Mouse (Mus musculus): ENCODE results near the gene Dnase2a. TPM values are rescaled to one million over a fixed set of nuclear protein-coding genes. Genes with fewer than 3 reads are reported as not detected.

Gene Dnase2a
- polyA plus RNA-seq, 1 experiment: 9.1 TPM

DNA sequence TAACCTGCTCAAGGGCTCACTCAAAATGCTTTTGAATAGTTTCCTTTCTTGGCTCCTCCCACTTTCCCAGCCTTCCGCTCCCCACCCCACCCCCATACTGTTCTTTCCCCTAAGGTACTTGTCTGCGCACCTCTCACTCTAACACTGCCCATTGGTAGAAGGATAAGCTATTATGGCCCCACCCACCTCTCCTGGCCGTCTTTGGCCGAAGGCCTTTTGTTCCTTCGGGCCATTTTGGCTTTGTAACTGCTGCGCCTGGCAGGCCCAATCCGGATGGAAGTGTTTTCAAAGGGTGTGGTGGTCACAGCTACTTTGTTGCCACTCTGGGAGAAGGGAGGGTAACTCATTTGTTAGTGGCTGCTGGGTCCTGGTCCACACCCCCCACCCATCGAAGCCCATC, 6.9 kb downstream of the Dnase2a start:
- WGBS: 89% methylated on average over 8 of the region's 8 CpGs
- Histone ChIP-seq H3K4me3 (replicated peaks; ENCODE audit: insufficient read depth, low read depth, low read length) (no peak overlapping the region), H3K4me1 (ENCODE audit: control insufficient read depth, insufficient read depth, low read length) (peaks cover 29% of the 10 kb centered on the region), H3K27ac (ENCODE audit: insufficient read depth, low read length) (no peak overlapping the region), H3K27me3 (ENCODE audit: control insufficient read depth, insufficient read depth, low read length) (no peaks in the 10 kb centered on the region)
- TF ChIP-seq CTCF (IDR thresholded peaks at IDR 0.05; ENCODE audit: borderline replicate concordance, insufficient read depth, low read depth, low read length): no peak
- TF ChIP-seq POLR2A (IDR thresholded peaks at IDR 0.05; ENCODE audit: borderline replicate concordance, insufficient read depth, low read length): no peak
- no peak for DNase-seq

DNA sequence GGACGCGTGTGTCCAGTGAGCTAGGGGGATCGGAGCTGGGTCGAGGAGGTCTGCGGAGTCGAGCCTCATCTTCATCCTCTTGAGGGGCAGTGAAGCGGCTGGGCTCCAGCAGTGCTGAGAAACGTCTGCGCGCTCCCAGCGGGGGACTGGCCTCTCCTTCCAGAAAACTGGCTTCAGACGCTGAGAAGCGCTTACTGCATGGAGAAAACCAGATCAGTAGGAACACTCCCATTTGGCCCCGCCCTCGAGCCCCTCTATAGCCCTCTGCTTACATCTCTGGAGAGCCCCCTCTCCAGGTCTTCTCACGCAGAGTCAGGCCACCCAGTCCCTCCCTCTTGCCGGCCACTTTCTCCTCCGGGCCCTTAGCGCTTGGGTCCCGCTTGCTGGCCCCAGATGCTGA, 9.4 kb downstream of the Dnase2a start:
- Histone ChIP-seq H3K27me3 (ENCODE audit: control insufficient read depth, insufficient read depth, low read length) (no peaks in the 10 kb centered on the region), H3K27ac (ENCODE audit: insufficient read depth, low read length) (no peak overlapping the region), H3K4me1 (ENCODE audit: control insufficient read depth, insufficient read depth, low read length) (peaks cover 7% of the 10 kb centered on the region), H3K4me3 (replicated peaks; ENCODE audit: insufficient read depth, low read depth, low read length) (no peak overlapping the region)
- no peak for DNase-seq
- TF ChIP-seq POLR2A (IDR thresholded peaks at IDR 0.05; ENCODE audit: borderline replicate concordance, insufficient read depth, low read length) (no peak), CTCF (IDR thresholded peaks at IDR 0.05; ENCODE audit: borderline replicate concordance, insufficient read depth, low read depth, low read length) (no peak)
- WGBS: 32% methylated on average over 20 of the region's 20 CpGs

DNA sequence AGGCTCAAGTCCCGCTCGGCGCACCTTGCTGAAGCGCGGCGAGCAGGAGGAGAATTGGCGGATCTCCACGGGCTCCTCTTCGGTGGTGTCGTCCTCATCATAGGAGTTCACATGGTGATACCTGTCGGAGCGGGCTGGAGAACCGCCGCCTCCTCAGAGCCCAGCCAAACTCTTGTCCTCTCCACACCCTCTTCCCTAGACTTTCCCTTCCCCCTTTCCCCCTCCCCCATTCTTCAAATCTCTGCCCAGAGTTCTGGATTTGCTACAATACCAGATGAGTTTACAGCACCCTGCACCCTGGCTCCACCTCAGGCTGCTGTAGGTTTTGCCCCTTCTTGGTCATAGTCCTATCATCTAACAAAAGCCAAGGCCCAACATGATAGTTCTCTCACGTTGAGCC, 10.3 kb downstream of the Dnase2a start:
- TF ChIP-seq POLR2A (IDR thresholded peaks at IDR 0.05; ENCODE audit: borderline replicate concordance, insufficient read depth, low read length): no peak
- TF ChIP-seq CTCF (IDR thresholded peaks at IDR 0.05; ENCODE audit: borderline replicate concordance, insufficient read depth, low read depth, low read length): no peak
- Histone ChIP-seq H3K4me3 (replicated peaks; ENCODE audit: insufficient read depth, low read depth, low read length) (no peak overlapping the region), H3K27me3 (ENCODE audit: control insufficient read depth, insufficient read depth, low read length) (no peaks in the 10 kb centered on the region), H3K27ac (ENCODE audit: insufficient read depth, low read length) (no peak overlapping the region), H3K4me1 (ENCODE audit: control insufficient read depth, insufficient read depth, low read length) (peaks cover 4% of the 10 kb centered on the region; the same call in 1 of the 2 replicates)
- 88% methylated on average over 15 of the region's 15 CpGs for WGBS
- no peak for DNase-seq

DNA sequence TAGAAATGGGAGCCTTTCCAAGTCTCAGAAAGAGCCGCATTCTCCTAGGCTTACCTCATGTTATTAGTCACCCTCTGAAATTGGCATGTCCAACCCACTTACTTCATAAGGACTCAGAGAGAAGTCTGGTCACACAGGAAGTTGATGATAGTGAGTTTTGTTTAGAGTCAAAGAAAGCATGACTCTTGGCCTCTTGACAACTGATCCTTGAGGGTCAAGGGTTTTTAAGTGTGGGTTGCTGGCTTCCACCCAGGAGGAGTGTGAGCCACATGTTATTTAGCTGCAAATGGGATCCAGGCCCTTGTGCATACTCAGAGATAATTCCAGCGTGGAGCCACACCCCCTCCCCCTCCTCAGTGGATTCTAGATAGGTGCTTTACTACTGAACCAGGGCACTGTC, 13.2 kb downstream of the Dnase2a start:
- Histone ChIP-seq H3K4me1 (ENCODE audit: control insufficient read depth, insufficient read depth, low read length) (0 out of 2 replicates have a peak, but pooled peaks cover 4% of the 10 kb centered on the region), H3K4me3 (replicated peaks; ENCODE audit: insufficient read depth, low read depth, low read length) (no peak overlapping the region), H3K27me3 (ENCODE audit: control insufficient read depth, insufficient read depth, low read length) (no peaks in the 10 kb centered on the region), H3K27ac (ENCODE audit: insufficient read depth, low read length) (no peak overlapping the region)
- DNase-seq: no peak
- 74% methylated on average over 2 of the region's 2 CpGs for WGBS
- TF ChIP-seq POLR2A (IDR thresholded peaks at IDR 0.05; ENCODE audit: borderline replicate concordance, insufficient read depth, low read length) (no peak), CTCF (IDR thresholded peaks at IDR 0.05; ENCODE audit: borderline replicate concordance, insufficient read depth, low read depth, low read length) (no peak)

DNA sequence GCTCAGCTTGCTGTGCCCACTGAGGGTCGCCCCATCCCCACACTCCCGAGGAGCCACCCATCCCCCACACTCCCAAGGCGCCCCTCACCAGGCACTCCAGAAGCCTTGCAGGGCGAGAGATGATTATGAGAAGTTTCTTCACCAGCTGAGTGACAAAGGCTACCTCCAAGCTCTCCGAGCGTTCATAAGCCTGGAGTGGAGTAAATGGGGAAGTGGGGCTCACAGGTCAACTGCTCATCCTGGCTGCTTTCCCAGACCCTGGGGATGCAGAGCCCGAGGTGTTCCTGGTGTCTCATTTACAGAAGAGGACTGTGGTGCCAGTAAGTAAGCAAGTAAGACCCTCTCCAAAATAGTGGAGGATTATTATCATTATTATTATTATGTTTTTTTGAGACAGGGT, 17.2 kb downstream of the Dnase2a start:
- WGBS: 63% methylated on average over 7 of the region's 7 CpGs

DNA sequence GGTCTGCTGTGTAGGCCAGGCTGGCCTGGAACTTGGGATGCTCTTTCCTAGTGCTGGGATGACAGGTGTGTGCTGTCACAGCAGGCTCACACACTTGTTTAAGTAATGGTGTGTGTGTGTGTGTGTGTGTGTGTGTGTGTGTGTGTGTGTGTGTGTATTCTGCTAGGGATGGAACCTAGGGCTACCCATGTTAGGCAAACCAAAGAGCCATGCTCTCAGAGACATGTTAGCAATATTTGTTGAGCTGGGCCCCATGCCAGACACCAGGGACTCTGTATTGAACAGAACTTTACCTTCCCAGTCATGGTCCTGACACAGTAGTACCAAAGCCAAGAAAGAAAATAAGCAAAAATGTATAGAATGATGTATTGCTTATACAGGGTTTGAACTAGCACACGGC, 19.2 kb downstream of the Dnase2a start:
- no peak for TF ChIP-seq POLR2A (IDR thresholded peaks at IDR 0.05; ENCODE audit: borderline replicate concordance, insufficient read depth, low read length)
- no peak for TF ChIP-seq CTCF (IDR thresholded peaks at IDR 0.05; ENCODE audit: borderline replicate concordance, insufficient read depth, low read depth, low read length)
- Histone ChIP-seq H3K4me3 (replicated peaks; ENCODE audit: insufficient read depth, low read depth, low read length) (no peak overlapping the region), H3K4me1 (ENCODE audit: control insufficient read depth, insufficient read depth, low read length) (peaks cover 11% of the 10 kb centered on the region), H3K27ac (ENCODE audit: insufficient read depth, low read length) (no peak overlapping the region), H3K27me3 (ENCODE audit: control insufficient read depth, insufficient read depth, low read length) (no peaks in the 10 kb centered on the region)
- WGBS: 90% methylated on average over 1 of the region's 1 CpGs
- DNase-seq: no peak

More for the DNA sequence above, 17.2 kb downstream of the Dnase2a start:
- peaks cover 11% of the 10 kb centered on the region for H3K4me1 ChIP-seq (ENCODE audit: control insufficient read depth, insufficient read depth, low read length)
- DNase-seq: no peak
- no peak for TF ChIP-seq CTCF (IDR thresholded peaks at IDR 0.05; ENCODE audit: borderline replicate concordance, insufficient read depth, low read depth, low read length)
- TF ChIP-seq POLR2A (IDR thresholded peaks at IDR 0.05; ENCODE audit: borderline replicate concordance, insufficient read depth, low read length): no peak
- no peaks in the 10 kb centered on the region for H3K27me3 ChIP-seq (ENCODE audit: control insufficient read depth, insufficient read depth, low read length)
- H3K4me3 ChIP-seq (replicated peaks; ENCODE audit: insufficient read depth, low read depth, low read length): no peak overlapping the region
- H3K27ac ChIP-seq (ENCODE audit: insufficient read depth, low read length): no peak overlapping the region

DNA sequence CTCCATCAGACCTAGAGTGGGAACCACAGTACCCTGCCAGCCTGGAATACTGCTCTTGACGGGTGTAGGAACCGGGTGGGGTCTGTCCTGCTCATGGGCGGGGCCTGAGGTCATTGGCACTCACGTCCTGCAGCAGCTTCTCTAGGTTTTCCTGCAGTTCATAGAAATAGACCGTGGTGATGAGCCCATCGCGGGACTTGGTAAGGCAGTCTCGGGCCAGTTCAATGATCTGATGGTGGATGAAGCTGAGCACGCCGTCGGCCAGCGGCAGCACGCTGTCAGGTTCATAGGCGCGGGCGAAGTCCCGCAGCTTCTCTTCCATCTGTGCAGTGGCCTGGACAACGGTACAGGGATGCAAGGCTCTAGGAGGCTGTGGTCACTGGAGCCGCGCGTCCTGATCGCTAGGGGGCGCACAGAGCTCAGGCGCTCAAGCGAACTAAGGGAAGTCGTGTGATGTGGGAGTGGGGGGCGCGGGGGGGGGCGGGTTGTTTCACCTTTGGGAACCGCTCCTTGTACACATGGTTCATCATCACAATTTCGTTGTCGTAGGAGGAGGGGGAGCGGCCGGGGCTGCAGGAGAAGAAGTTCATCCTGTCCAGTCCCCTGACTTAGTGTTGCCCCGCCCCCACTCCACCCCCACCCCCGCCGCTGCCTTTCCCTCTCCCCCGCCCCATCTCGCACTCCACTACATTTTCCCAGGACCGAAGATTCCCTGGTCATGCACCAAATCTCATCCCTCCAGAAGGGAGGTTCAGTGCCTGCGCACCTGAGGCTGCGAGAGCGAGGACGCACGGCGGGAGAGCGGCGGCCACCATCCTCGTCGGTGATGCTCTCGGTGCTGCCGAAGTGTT, 20.3 kb downstream of the Dnase2a start:
- Histone ChIP-seq H3K4me1 (ENCODE audit: control insufficient read depth, insufficient read depth, low read length) (peaks cover 13% of the 10 kb centered on the region), H3K4me3 (replicated peaks; ENCODE audit: insufficient read depth, low read depth, low read length) (no peak overlapping the region), H3K27me3 (ENCODE audit: control insufficient read depth, insufficient read depth, low read length) (no peaks in the 10 kb centered on the region), H3K27ac (ENCODE audit: insufficient read depth, low read length) (no peak overlapping the region)
- TF ChIP-seq CTCF (IDR thresholded peaks at IDR 0.05; ENCODE audit: borderline replicate concordance, insufficient read depth, low read depth, low read length): peak; percentile 81
- TF ChIP-seq POLR2A (IDR thresholded peaks at IDR 0.05; ENCODE audit: borderline replicate concordance, insufficient read depth, low read length): 0 out of 2 replicates have a peak, but pooled peaks have one; percentile 13
- peak; percentile 79 to 85 for DNase-seq
- 7% methylated on average over 50 of the region's 52 CpGs for WGBS

DNA sequence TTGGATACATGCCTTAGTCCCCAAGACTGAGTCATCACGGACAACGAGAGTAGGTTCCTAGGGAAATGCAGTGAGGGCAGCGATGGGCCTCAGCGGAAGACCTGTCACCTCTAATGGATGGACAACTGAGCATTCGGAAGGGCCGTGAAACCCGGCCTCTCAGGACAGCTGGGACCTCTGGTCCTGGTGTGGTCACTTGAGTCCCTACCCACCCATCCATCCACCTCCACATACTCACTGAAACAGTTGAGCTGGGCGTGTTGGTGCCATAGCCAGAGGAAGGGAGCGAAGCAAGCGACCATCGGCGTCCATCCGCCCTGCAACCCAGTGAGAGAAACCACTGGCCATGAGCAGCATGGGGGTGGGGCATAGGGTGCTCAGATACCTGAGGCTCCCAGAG, 22.2 kb downstream of the Dnase2a start:
- TF ChIP-seq CTCF (IDR thresholded peaks at IDR 0.05; ENCODE audit: borderline replicate concordance, insufficient read depth, low read depth, low read length) (no peak), POLR2A (IDR thresholded peaks at IDR 0.05; ENCODE audit: borderline replicate concordance, insufficient read depth, low read length) (no peak)
- H3K27ac ChIP-seq (ENCODE audit: insufficient read depth, low read length): no peak overlapping the region
- 82% methylated on average over 13 of the region's 13 CpGs for WGBS
- DNase-seq: no peak
- H3K4me3 ChIP-seq (replicated peaks; ENCODE audit: insufficient read depth, low read depth, low read length): no peak overlapping the region
- peaks cover 22% of the 10 kb centered on the region for H3K4me1 ChIP-seq (ENCODE audit: control insufficient read depth, insufficient read depth, low read length)
- no peaks in the 10 kb centered on the region for H3K27me3 ChIP-seq (ENCODE audit: control insufficient read depth, insufficient read depth, low read length)

Measured in cerebellum, adult 2 months (tissue).